Mouse (Mus musculus) cerebellum, adult 2 months (tissue): ENCODE measurements around the gene Enc1. TPM values are rescaled to one million over a fixed set of nuclear protein-coding genes. Genes with fewer than 3 reads are reported as not detected.
A peak's percentile ranks its signal among the peaks of the same experiment; 100 is the strongest.

Experiments
- DNase-seq, 2 experiments: peaks; one replicate each; pipeline ENCODE4 v3.0.0; 2021
- H3K27ac ChIP-seq: fragments of 200-500 bp; 2 replicates; pipeline ENCODE4 v1.5.1; 2012; ENCODE audit warnings: low read length, control low read depth, inconsistent platforms; ENCODE audit not compliant: insufficient read depth
- H3K27me3 ChIP-seq: fragments of 200-500 bp; 2 replicates; pipeline ENCODE4 v1.6.1; 2012; ENCODE audit warnings: inconsistent platforms, mild to moderate bottlenecking, low read length, moderate library complexity; ENCODE audit not compliant: control insufficient read depth, insufficient read depth
- H3K4me1 ChIP-seq: fragments of 200-500 bp; 2 replicates; pipeline ENCODE4 v1.6.1; 2011; ENCODE audit warnings: low read length; ENCODE audit not compliant: control insufficient read depth, insufficient read depth
- H3K4me3 ChIP-seq: fragments of 200-500 bp; replicated peaks from 2 replicates; pipeline ENCODE3; 2011; ENCODE audit warnings: mild to moderate bottlenecking, low read depth, low read length, control low read depth; ENCODE audit not compliant: insufficient read depth
- CTCF ChIP-seq: fragments of 200-500 bp; IDR thresholded peaks from 2 replicates; pipeline ENCODE4 v1.5.1; 2011; ENCODE audit warnings: low read depth, mild to moderate bottlenecking, control low read depth, low read length, moderate library complexity, borderline replicate concordance; ENCODE audit not compliant: insufficient read depth
- POLR2A ChIP-seq: fragments of 200-500 bp; IDR thresholded peaks from 2 replicates; pipeline ENCODE4 v1.6.1; 2011; ENCODE audit warnings: low read length, control low read depth, borderline replicate concordance; ENCODE audit not compliant: insufficient read depth
- WGBS: fragments of 180-500 bp; shearing (Covaris S2); methylation state at CpG from one replicate; pipeline ENCODE4 v1.1.7; 2018; 5-methylcytosine and 5-hydroxymethylcytosine counted together
- polyA plus RNA-seq: library from polyadenylated mRNA; depleted of rRNA; stranded (reverse); fragments of >200 nt; gene quantifications from 2 replicates; pipeline ENCODE4 v1.2.3, GENCODE M21; 2012; rRNA removed

Gene Enc1
- 16.7 and 20.2 TPM in 2 replicates for polyA plus RNA-seq

DNA sequence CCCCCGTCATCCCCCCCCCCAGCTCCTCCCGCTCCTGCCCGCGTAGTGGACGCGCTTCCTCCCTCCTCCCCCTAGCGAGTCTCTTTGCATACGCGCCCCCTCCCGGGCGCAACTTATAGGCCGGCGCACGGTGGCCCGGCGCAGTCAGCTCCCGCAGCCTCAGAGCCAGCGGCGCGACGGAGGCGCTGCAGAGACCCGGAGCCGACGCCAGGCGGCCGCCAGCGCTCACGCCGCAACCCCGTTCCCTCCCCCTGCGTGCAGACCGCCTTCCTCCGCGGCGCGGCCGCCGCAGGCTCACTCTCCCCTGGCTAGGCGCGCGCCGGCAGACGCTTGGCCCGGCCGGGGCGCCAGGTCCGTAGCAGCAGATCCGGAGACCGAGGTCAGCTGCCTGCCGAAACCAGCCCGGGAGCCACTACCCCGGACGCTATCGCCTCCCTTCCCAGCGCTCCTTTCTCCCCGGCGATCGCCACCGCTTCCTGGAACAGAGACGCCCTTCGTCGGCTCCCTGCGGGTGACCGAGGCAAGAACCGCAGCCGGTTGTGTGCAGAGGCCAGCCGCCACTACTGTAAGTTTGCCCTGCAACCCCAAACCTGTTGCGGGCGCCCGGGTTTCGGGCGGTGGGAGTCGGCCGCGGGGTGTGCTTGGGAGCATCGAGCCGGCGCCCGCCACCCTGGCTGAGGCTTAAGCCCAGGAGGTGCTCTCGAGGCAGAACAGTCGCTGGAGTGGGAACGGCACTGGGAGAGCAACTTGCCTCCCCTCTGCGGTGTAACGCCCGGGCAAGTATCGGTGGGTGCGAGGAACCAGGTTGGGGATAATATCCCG lies at the start of gene Enc1:
TSS of gene Enc1 (plus strand) at position 141 of the 822 bp plus-strand sequence.
- peak; percentile 58 to 69 for DNase-seq
- 1% methylated on average over 89 of the region's 89 CpGs for WGBS
- TF ChIP-seq POLR2A (0 out of 2 replicates have a peak, but pooled peaks have one; percentile 12), CTCF (peak; percentile 28; the same call in 1 of the 2 replicates)
- H3K4me3 ChIP-seq = peak within 1 kb of the TSS; percentile 37
- 0 out of 2 replicates have a peak, but pooled peaks cover 6% of the 10 kb centered on the region for H3K4me1 ChIP-seq
- peak within 1 kb of the TSS; percentile 39; the same call in 1 of the 2 replicates for H3K27ac ChIP-seq
- H3K27me3 ChIP-seq = no peaks in the 10 kb centered on the region; the same call in 1 of the 2 replicates

DNA sequence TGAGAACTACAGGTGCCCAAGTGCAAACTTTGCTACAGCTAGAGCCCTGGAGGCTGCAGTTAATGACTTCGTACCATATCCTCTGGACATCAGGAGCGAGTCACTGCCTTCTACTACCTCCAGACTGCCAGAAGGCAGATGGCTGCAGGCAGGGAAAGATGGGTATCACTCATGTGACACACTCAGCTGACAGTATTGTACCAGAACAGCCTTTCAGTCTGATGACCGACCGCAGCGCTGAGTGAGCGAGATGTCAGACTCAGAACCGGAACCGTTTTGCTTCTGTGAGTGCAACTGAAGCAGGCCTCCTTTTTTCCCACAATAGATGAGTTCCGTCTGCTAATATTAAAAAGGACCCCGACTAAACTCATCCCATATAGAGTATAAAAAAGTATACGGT lies 48.3 kb upstream of the Enc1 start:
- Histone ChIP-seq H3K4me1 (no peaks in the 10 kb centered on the region), H3K27me3 (no peaks in the 10 kb centered on the region), H3K4me3 (no peak overlapping the region), H3K27ac (no peak overlapping the region)
- DNase-seq = no peak
- 90% methylated on average over 11 of the region's 11 CpGs for WGBS
- TF ChIP-seq POLR2A (no peak), CTCF (no peak)

GRCm38 (mm10) chr13:97193420-97193819 lies 47.5 kb upstream of the Enc1 start:
- Histone ChIP-seq H3K27ac (no peak overlapping the region), H3K4me3 (no peak overlapping the region), H3K27me3 (no peaks in the 10 kb centered on the region), H3K4me1 (no peaks in the 10 kb centered on the region)
- DNase-seq = peak; percentile 77 to 83
- WGBS = 7% methylated on average over 7 of the region's 7 CpGs
- TF ChIP-seq CTCF (no peak), POLR2A (no peak)

DNA sequence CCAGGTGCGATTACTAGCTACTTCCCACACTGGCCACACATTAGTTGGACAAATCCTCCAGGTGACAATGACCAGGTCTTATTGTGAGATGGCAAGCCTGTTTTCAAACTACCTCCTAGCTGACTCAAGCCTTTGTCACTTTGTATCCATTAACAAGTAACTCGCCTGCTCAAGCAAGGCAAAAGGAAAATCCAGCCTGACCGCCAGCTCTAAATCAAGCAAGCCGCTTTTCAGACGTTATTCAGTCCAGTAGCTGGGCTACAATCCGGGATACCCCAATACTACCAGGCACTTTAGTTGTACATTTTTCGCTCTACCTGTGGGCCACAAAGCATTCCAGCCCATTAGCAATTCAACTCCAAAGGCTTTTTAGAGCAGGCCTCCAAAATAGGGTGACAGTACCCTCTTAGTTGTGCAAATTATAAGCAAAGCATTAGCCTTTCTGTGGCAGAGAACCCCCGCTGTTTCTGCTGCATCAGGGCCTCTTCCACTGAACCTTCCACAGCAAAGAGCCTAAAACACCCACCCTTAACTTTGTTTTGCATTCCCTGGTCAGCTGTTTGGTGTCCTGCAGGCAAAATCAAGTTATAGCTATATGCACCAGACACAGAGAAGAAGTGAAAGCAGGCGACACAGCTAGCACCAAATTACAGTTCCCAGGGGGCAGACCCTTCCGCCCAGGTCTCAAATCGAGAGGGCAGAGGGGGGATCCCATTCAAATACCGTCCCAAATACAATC lies 44.5 kb upstream of the Enc1 start:
- no peak overlapping the region for H3K27ac ChIP-seq
- TF ChIP-seq CTCF (no peak), POLR2A (no peak)
- no peak overlapping the region for H3K4me3 ChIP-seq
- no peaks in the 10 kb centered on the region for H3K4me1 ChIP-seq
- WGBS = 86% methylated on average over 12 of the region's 12 CpGs
- no peaks in the 10 kb centered on the region for H3K27me3 ChIP-seq
- DNase-seq = no peak

- Histone ChIP-seq H3K4me3 (no peak overlapping the region), H3K4me1 (no peaks in the 10 kb centered on the region), H3K27me3 (no peaks in the 10 kb centered on the region), H3K27ac (no peak overlapping the region)
- no peak for TF ChIP-seq POLR2A
- TF ChIP-seq CTCF = no peak
- 92% methylated on average over 2 of the region's 2 CpGs for whole genome bisulfite sequencing
- DNase-seq = no peak
These were observed 44.0 kb upstream of the Enc1 start for GRCm38 (mm10) chr13:97196925-97197218.

DNA sequence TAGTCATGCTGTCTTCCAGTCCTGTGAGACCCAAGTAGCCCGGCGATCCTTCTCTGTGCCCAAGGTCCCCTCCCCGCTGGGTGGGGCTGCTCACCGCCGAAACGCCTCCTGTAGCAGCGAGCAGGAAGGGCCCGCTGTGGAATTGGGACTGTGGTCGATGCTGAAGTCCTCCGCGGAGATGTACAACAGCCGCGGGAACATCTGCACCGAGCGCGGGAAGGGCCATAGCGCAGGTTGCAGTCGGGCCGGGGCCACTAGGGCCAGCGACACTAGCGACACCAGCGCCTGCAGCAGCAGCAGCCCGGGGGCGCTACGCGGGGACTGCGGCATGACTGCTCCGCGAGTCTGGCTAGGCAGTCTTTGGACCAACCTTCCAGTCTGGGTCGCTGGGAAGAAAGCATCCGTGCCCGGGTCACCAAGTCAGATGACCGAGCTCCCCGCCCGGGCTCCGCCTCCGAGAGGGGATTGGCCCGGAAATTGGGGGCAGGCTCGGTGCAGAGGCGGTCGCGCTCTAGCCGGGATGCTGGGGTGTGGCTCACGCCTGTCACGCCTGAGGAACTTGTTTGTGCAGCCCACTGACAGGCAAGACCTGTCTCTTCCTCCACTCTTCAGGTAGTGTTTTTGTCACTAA lies 42.9 kb upstream of the Enc1 start, which contains the start of gene Hexb:
TSS of gene Hexb (minus strand) at position 426 of the 631 bp plus-strand sequence.
- H3K4me3 ChIP-seq = peak within 1 kb of the TSS; percentile 69
- DNase-seq = peak; percentile 88
- no peaks in the 10 kb centered on the region for H3K4me1 ChIP-seq
- no peaks in the 10 kb centered on the region for H3K27me3 ChIP-seq
- TF ChIP-seq CTCF = no peak
- TF ChIP-seq POLR2A = peak; percentile 56; the same call in 1 of the 2 replicates
- under 1% methylated on average over 45 of the region's 45 CpGs for WGBS
- H3K27ac ChIP-seq = no peak within 1 kb of the TSS; the same call in 1 of the 2 replicates

DNA sequence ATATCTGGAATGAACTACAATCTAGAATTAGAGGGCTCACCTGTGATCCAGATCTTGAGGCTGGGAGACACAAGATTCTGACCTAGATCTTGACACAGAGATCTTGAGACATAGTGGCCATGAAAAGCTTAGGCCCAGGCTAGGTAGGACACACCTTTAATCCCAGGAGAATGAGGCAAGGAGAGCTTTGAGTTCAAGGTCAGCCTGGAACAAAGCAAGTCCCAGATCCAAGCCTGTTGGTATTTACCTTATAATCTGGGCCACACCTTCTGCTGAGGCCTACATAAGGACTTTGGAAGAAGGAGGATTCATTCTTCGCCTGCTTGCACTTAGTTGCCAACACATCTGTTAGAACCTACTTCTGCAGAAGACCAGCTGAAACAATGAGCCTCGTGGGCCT lies 41.8 kb upstream of the Enc1 start:
- Histone ChIP-seq H3K4me1 (no peaks in the 10 kb centered on the region), H3K27ac (no peak overlapping the region), H3K27me3 (no peaks in the 10 kb centered on the region), H3K4me3 (no peak overlapping the region)
- WGBS = 82% methylated on average over 2 of the region's 2 CpGs
- TF ChIP-seq POLR2A = no peak
- no peak for TF ChIP-seq CTCF
- no peak for DNase-seq
